Mouse (Mus musculus) spleen, postnatal 4 days (tissue): ENCODE results near the gene Galnt10.
A peak's percentile ranks its signal among the peaks of the same experiment; 100 is the strongest.

Source experiments
- DNase-seq, 2 experiments: peaks; one replicate each; pipeline ENCODE4 v3.0.0; 2022; ENCODE audit warnings: low spot score in 2 of 2

Galnt10 gene

GRCm38 (mm10) chr11:57635148-57635547, 10.1 kb upstream of the Galnt10 start:
- DNase-seq = peak in 1 of 2 experiments; percentile 7

GRCm38 (mm10) chr11:57643691-57644090, 1.6 kb upstream of the Galnt10 start:
- peak; percentile 7 to 53 for DNase-seq

GRCm38 (mm10) chr11:57644245-57645017, 811 bp upstream of the Galnt10 start:
- peak; percentile 38 to 74 for DNase-seq

GRCm38 (mm10) chr11:57645847-57646246, 605 bp downstream of the Galnt10 start:
- peak; percentile 22 to 64 for DNase-seq

- peak; percentile 13 to 61 for DNase-seq
These were observed 1.2 kb downstream of the Galnt10 start for GRCm38 (mm10) chr11:57646416-57646815.

- DNase-seq = peak in 1 of 2 experiments; percentile 57
These were observed 1.7 kb downstream of the Galnt10 start for GRCm38 (mm10) chr11:57646940-57647339.

- DNase-seq = peak; percentile 14 to 62
These were observed 2.2 kb downstream of the Galnt10 start for GRCm38 (mm10) chr11:57647446-57647845.

GRCm38 (mm10) chr11:57648196-57648800, 3.1 kb downstream of the Galnt10 start:
- peak; percentile 10 to 60 for DNase-seq

- DNase-seq = peak; percentile 11 to 58
These were observed 4.0 kb downstream of the Galnt10 start for GRCm38 (mm10) chr11:57649269-57649668.

GRCm38 (mm10) chr11:57649671-57650070, 4.4 kb downstream of the Galnt10 start:
- peak; percentile 8 to 51 for DNase-seq

GRCm38 (mm10) chr11:57650867-57651266, 5.6 kb downstream of the Galnt10 start:
- DNase-seq = peak; percentile 14 to 64

- DNase-seq = peak; percentile 77 to 79
These were observed 6.1 kb downstream of the Galnt10 start for GRCm38 (mm10) chr11:57651281-57651810.

- DNase-seq = peak; percentile 15 to 68
These were observed 7.1 kb downstream of the Galnt10 start for GRCm38 (mm10) chr11:57652206-57652922.

GRCm38 (mm10) chr11:57652923-57653660, 7.8 kb downstream of the Galnt10 start:
- peak; percentile 16 to 67 for DNase-seq

- DNase-seq = peak; percentile 21 to 71
These were observed 8.6 kb downstream of the Galnt10 start for GRCm38 (mm10) chr11:57653796-57654195.

GRCm38 (mm10) chr11:57654386-57654785, 9.1 kb downstream of the Galnt10 start:
- peak; percentile 15 to 63 for DNase-seq

GRCm38 (mm10) chr11:57654977-57655397, 9.7 kb downstream of the Galnt10 start:
- peak; percentile 73 for DNase-seq

- DNase-seq = peak; percentile 18 to 64
These were observed 10.6 kb downstream of the Galnt10 start for GRCm38 (mm10) chr11:57655669-57656325.

- DNase-seq = peak; percentile 22 to 67
These were observed 11.5 kb downstream of the Galnt10 start for GRCm38 (mm10) chr11:57656602-57657275.
